Mouse (Mus musculus) cerebellum, postnatal 25 days (tissue): ENCODE data around the gene Armc5.

Experiments used
- DNase-seq, 2 experiments: peaks; one replicate each; pipeline ENCODE4 v3.0.0; 2021; ENCODE audit warnings: mixed read lengths in 2 of 2

Gene Armc5

DNA sequence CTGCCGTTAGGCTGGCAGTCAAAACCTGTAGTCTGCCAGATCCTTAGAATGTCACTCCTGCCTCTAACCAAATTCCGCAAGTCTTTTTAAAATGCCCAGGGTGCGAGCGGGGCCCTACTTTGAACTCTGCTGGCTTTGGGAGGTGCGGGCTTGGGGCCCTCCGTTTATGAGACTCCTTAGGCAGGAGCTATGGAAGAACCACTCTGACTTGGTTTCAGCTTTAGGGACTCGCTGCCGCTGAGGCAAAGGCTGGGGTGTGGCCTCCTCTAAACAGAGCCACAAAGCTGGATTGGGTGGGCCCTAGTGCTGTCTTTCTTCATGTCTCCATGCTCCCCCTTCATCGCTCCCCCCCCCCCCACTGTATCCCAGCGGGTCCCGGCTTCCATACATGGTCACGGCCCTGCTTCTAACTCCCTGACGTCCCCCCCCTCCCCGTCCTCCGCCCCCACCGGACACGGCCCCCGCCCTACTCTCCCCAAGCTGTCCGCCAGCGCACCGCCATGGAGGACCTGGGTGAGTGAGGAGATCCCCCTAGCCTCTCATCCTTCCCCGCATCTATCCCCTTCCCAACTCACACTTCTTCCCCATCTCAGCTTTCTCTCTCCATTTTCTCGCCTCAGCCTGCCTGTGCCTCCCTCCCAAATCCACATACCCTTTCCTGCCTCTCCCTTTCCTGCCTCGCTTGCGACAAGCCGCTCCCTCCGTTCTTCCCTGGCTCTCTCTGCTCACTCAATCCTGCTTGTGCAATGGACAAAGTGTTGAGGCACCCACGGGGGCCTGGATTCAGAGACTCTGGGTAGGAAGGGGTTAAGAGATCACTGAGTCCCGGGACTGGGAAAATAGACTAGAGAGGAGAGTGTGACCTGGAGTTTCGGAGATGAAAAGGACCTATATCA, 9.6 kb downstream of the Armc5 start, which contains the start of gene Tgfb1i1:
Tgfb1i1 (plus strand) TSS at position 317 of the 896 bp plus-strand sequence.
- peak; percentile 73 to 76 for DNase-seq

DNA sequence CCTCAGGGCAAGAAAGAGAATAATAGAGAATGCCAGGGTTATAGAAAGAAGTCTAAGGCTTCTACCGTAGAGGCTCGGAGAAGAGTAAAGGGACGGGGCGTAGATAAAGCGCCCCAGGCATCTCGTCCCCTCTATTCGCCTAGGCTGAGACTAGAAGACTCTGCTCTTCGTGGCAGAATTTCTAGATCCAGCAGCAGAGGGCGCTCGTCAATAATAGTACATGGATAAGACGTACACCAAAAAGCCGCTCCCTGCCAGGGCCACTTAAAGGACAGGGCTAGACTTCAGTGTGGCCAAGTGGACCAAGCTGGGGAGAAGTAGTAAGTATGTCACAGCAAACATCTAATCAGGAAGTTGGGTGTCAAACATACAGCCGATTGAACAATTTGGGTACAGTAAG, 10.3 kb downstream of the Armc5 start:
- DNase-seq, result peak; percentile 90 to 94

DNA sequence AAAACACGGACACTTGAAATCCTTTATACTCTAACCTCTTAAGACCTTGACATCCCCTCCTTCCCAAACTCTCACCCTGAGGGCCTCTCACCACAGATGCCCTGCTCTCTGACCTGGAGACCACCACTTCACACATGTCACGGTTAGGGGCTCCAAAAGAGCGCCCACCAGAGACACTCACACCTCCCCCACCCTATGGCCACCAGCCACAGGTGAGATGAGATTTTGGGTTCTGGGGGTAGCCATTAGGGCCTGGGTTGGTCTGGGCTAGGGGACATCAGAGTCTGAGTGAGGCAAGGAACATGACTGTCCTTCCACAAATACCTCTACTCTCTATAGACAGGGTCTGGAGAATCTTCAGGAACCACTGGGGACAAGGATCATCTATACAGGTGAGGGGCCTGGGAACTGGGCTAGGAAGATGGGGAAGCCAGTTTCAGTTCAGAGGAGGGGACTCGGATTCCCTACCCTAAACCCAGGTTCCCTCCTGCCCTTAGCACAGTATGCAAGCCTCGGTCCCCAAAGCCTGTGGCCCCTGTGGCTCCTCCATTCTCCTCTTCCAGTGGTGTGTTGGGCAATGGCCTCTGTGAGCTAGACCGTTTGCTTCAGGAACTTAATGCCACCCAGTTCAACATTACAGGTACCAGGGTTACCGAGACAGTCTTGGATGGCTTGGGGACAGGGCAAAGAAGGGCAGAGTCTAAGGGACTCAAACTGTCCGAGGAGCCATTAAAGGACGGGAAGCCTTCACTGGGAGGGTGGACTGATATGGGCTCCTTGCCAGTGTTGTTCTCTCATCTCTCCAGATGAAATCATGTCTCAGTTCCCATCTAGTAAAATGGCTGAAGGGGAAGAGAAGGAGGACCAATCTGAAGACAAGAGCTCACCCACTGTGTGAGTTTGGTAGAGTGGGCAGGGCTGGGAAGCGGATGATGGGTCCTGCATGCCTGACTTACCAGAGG, 11.2 kb downstream of the Armc5 start:
- DNase-seq, result no peak

DNA sequence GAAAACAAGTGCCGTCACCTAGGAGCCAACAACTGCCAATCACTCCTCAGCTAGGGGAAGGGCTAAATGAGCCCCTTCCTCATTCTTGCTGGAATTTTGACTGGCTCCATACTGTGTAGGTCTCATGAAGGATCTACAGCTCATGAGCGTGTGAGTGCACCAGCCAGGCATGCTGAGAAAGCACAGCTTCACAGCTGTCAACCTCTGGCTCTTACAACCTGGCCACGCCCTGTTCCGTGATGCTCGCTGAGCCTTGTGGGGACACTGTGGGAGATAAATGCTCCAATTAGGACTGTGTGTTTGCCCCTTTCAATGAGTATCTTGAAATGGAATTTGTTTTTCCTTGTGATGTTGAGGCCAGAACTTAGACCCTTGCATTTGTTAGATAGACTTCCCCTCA, 12.9 kb downstream of the Armc5 start:
- no peak for DNase-seq

DNA sequence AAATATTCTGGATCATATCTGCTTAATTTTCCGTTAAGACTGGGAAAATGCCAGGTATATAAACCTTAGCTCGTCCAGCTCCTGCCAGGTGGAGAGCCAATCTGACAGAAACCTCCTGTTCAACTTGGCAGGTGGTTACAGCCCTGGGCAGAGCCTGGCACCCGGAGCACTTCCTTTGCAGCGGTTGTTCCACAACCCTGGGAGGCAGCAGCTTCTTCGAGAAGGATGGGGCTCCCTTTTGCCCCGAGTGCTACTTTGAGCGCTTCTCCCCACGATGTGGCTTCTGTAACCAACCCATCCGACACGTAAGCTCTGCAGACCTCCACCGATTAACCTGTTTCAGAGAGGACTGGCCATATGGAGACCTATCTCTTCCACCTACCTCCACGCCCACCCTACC, 14.8 kb downstream of the Armc5 start:
- peak; percentile 62 to 69 for DNase-seq

DNA sequence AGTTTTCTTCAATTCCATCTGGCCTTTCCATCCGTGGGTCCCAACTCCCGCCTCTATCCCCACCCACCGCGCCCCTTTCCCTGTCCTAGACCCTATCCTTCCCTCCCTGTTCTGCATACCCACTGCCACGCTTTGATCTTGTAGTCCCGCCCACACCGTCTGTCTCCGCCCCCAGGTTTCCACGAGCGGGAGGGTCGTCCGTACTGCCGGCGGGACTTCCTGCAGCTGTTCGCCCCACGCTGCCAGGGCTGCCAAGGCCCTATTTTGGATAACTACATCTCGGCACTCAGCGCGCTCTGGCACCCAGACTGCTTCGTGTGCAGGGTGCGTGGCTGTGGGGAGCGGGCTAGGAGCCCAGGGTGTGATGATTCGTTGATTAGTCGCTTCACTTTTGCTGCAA, 15.5 kb downstream of the Armc5 start:
- peak in 1 of 2 experiments; percentile 35 for DNase-seq

DNA sequence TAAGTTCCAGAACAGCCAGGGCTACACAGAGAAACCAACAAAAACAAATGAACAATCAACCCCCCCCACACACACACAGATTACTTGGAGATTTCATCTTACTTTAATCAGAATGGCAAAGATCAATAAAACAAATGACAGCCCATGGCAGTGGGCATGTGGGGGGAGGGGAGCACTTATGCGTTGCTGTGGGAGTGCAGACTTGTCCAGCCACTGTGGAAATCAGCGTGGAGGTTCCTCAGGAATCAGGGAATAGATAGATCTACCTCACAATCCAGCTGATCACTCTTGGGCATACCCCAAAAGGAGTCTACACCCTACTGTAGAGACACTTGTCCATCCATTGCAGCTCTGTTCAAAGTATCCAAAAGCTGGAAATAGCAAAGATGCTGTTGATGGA, 17.8 kb downstream of the Armc5 start:
- no peak for DNase-seq

DNA sequence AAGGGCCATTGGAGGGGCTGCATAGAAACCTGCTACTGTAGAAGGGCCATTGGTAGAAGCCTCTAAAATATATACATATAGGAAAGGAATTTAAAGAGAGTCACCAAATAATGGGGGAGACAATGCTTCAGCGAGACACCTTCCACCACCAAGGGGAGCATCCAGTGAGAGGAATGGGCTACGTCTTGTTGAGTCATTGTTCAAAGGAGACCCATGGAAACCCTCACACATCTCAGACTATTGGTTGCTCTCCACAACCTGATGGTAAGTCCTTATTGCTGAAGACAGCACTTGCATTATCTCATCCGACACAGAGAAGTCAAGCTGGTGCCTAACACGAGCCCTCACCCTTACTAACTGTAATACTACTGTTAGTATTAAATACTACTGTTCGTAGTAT, 18.6 kb downstream of the Armc5 start:
- no peak for DNase-seq

DNA sequence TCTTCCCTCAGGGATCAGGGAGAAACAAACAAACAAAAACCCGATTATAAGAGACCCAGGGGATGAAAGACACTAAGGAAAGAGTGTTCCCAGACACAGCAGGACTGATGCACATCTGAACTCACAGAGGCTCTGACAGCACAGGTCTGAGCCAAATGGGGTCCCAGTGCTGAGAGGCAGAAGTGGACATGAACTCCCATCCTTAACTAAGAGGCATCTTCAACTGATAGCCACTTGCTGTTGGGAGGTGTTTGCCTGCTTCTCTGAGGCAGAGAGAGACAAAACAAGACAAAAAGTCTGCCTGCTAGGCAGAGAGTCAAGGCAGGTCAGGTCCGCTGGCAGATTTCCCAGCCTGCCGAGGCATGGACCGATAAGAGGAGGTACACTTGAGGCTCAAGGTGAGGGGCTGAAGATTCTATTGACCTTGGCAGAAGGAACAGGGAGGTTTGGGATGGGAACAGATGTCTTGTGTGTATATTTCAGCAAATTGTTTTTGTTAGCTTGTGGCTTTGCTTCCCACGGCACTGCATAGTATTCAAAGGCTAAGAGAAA, 19.7 kb downstream of the Armc5 start:
- peak in 1 of 2 experiments; percentile 23 for DNase-seq

DNA sequence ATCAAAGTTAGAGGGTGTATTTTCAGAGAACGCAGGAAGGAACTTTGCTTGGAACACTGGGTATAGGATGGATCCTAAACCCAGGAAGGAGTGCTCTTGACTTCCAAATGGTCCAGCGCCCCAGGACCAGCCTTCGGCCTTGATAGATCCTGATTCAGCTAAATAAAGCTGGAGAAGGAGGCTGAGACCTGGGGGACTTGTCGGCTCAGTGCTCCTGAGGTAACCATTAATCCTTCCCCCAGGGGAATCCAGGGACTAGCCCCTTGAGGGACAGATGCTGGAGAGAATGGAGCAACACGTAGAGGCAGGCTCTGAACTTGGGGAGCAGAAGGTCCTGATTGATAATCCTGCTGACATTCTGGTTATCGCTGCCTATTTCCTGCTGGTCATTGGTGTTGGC, 28.3 kb downstream of the Armc5 start, which contains the start of gene Slc5a2:
Slc5a2 (plus strand) TSS at position 247 of the 400 bp plus-strand sequence.
- DNase-seq, result no peak

DNA sequence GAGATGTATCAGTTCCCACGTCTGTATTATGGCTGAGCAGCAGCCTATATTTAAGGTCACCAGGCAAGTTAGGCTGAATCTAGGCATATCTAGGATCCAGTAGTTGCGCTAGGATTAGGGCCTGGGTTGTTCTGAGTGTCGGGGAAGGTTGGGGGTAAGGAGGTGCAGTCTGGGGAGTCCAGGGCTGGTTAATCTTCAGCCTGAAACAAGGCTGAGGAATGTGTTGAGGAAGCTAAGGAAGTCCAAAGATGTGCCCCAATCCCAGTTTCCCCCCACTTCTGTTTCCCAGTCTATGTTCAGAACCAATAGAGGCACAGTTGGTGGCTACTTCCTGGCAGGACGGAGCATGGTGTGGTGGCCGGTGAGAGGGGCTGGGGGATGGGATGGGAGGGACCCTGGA, 28.9 kb downstream of the Armc5 start:
- DNase-seq, result no peak

DNA sequence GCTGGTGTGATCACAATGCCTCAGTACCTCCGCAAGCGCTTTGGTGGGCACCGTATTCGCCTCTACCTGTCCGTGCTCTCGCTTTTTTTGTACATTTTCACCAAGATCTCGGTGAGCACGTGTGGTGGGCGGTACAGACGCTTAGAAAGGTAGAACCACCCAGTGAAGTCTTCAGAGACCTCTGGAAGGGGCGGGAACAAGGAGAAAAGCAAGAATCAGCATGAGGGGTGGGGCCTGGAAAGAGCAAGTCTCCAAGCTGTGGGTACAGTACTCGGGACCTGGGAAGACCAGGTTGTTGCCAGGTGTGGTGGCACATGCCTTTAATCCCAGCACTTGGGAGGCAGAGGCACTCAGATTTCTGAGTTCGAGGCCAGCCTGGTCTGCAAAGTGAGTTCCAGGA, 30.2 kb downstream of the Armc5 start:
- DNase-seq, result no peak

DNA sequence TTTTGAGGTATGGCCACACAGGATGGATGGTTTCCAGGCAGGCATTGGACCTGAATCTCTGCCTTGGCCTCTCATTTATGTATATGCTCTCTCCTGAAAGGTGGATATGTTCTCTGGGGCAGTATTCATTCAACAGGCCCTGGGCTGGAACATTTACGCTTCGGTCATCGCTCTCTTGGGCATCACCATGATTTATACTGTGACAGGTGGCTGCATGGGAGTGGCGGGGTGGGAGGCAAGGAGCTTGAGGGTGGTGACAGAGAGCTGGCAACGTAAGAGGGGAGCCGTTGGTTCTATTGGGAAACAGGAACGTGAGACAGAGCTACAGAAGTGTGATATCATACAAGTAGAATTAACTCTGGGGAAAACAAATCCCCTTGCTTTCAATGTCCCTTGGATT, 30.7 kb downstream of the Armc5 start:
- no peak for DNase-seq

DNA sequence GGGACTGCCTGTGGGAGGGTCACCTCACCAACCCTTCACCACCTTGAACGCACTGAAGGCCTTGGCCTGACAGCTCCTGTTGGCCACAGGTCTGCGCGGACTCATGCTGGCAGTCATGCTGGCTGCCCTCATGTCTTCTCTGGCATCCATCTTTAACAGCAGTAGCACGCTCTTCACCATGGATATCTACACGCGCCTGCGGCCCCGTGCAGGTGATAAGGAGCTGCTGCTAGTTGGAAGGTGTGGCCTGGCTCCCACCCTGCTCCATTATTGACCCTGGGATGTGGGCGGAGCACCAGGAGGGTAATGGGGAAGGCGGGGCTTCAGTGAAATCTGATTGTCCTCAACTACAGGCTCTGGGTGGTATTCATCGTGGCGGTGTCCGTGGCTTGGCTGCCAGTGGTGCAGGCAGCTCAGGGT, 33.3 kb downstream of the Armc5 start:
- DNase-seq, result peak; percentile 75

DNA sequence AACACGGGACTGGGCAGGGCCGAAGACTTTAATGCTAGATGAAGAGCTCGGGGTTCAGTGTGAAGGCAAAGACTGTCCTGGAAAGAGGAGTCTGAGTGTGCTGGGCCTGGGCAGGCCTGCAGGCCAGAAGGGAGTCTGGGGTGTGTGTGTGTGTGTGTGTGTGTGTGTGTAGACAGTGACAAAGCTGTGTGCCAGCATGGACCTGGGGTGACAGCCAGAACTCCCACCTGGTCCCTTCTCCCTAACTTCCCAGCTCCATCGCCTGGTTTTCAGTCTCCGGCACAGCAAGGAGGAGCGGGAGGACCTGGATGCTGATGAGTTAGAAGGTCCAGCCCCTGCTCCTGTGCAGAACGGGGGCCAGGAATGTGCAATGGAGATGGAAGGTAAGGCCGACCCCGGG, 34.4 kb downstream of the Armc5 start:
- DNase-seq, result peak; percentile 59 to 70

DNA sequence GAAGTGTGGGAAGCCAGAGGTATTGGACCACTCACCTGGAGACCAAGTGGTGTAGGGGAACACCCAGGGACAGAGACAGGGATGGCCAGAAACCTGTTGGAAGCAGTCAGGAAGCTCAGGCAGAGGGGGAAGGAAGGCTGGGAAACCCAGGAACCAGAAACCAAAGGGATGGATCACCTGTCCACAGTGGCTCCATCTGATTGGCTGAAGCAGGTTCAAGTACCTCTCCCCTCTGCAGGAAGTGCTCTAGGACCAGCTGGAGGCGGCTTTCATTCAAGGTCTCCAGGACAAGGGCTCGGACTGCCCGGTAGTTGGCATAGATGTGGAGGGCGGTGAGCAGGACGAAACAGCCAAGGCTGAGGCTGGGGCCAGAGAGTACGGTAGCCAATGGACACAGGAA, 38.9 kb downstream of the Armc5 start:
- DNase-seq, result no peak

DNA sequence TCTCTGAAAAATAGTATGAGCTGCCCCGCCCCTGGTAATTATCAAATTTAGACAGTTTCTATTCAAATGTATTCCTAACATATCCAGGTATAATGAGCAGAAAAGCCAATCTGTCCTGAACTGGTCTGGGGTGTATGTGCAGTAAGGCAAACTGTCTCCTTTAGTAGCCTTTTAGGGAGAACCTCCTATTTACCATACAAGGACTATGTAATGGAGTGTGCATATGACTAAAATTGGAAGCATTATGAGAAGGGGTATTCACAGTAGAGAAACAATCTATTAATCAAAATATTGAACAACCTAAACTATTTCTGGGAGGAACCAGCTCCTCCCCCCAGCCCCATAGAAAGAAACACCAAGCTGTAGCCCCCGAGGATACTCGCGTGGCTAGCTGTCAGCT, 42.6 kb downstream of the Armc5 start:
- no peak for DNase-seq

DNA sequence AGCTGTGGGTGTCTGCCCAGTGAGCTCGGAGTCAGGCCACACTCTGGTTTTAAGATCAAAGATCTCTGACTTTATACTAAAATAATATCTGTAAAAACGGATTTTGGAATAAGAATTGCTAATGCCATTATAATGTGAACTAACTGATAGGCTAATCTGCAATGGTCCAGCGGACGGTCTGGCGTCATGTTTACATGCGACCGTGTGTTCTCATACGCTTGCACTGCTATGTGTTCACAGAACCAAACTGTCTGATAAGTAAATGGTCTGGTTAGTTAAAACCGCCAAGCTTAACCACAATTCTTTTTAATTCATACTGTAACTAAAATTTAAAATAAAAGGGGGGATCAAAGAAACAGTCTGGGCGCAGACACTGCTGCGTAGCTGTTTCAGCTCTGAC, 44.6 kb downstream of the Armc5 start:
- DNase-seq, result no peak

DNA sequence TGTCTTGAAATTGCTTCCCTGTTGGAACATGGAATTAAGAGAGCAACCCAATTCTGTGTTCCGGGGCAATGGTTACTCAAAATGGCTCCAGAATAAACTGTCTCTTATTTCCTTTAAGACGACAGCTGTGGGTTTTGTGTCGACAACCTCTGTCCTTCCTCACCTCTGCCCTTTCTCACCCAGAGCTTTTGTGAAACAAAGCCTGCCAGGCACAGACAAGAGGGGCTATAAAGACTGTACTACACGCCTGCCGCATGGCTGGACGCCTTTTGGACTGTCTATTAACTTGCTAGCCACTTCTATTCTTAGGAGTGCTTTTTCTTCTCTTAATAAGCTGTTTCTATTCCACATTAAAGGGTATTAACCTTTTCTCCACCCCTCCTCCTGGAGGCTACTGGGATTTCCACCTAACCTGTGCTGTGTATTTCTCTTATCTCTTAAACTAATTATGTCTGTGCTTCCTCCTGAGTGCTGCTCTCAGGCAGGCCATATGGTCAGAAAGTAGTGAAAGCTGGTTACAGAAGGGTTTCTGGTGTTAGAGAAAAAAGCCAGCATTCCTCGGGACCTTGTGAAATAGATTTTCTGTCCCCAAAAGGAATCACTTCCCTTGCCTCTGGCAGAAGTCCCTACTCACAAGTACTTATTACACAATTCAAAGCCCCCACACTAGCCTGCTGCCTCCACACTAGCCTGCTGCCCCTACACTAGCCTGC, 45.5 kb downstream of the Armc5 start:
- no peak for DNase-seq

DNA sequence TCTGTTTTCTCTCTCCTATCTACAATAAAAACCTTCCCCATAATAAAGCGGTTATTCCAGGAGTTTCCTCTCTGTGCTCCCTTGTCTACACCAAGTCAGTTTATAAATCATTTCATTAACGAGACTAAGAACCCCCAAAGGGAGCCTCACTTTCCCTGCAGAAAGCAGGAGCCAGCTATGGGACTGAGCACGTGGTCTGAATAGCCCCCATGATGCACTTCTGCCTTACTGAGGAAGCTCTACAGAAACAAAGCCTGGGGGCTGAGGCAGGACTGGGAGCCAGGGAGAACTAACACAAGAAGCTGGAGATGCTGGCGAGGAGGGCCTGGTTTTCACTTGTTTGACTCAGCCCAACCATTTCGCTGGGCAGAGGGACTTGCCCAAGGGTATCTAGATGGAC, 46.9 kb downstream of the Armc5 start:
- DNase-seq, result no peak

DNA sequence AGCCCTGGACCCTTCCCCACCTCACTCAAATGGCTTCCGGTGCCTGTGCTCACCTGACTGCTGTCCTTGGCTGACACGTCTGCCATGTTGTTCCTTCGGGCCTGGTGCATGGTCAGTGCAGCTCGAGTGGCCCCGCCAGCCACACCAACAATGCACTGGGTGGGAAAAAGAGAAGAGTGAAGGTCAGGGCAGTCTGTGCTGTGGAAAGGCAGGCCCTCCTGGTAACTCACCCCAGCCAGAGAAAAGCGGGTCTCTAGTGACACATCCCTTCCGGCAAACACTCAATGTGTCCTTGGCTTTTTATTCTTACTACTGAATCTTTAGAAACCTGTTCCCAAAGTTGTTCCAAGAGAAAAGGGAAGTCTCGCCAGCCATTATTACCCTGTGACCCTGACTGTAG, 47.9 kb downstream of the Armc5 start:
- DNase-seq, result no peak

DNA sequence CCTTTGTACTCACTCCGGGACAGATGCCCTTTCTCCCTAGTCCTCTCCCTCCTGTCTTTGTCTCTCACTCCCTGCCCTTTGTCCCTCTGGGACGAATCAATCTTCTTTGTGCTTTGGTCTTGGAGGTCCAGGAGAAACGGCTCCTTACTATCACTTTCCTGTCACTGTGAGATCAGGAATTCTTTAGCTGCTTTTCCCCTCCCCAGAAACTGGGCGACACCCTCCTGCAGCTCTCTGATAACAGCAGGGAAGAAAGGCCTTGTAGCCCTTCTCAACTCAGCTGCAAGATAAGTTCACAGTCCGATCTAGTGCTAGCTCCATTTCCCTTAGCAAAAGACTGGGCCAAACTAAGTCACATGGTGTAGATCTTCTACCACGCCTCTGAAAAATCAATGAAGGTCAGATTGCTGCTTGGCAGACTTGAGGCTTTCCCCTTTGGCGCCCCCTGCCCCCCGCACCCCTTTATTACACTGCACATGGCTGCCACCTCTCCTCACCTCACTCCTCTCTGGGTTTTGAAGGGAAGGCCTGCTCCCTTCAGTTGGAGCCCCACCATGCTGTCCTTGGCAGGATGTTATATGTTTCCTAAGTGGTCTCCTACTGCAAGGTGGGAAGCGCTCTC, 51.9 kb downstream of the Armc5 start:
- DNase-seq, result no peak
